Mouse (Mus musculus) heart, embryonic 16.5 days (tissue): ENCODE measurements around the gene Hdc. TPM values are rescaled to one million over a fixed set of nuclear protein-coding genes. Genes with fewer than 3 reads are reported as not detected.
A peak's percentile ranks its signal among the peaks of the same experiment; 100 is the strongest.
"Not testable (repeated sequence)": the region's sequence is repeated elsewhere in the genome, so short reads cannot be mapped to it uniquely, and the experiment has no call there.

Experiments
- ATAC-seq: fragments of 200-750 bp; cut with Nextera tagmentation; replicated peaks from 2 replicates; pipeline ENCODE4 v1.8.0; 2017; ENCODE audit warnings: moderate number of reproducible peaks; ENCODE audit not compliant: insufficient read depth, low FRiP score; ENCODE audit errors: extremely low read depth
- H3K27ac ChIP-seq: fragments of 300-500 bp; sonication (generic); 2 replicates; pipeline ENCODE4 v1.5.1; 2014; ENCODE audit warnings: mild to moderate bottlenecking, low read length, control low read depth, moderate library complexity
- H3K27me3 ChIP-seq: fragments of 300-500 bp; sonication (generic); 2 replicates; pipeline ENCODE4 v1.6.1; 2014; ENCODE audit warnings: low read length, mixed read lengths; ENCODE audit not compliant: control insufficient read depth, insufficient read depth
- H3K36me3 ChIP-seq: fragments of 300-500 bp; sonication (generic); 2 replicates; pipeline ENCODE4 v1.6.1; 2014; ENCODE audit not compliant: control insufficient read depth, insufficient read depth
- H3K4me1 ChIP-seq: fragments of 300-500 bp; sonication (generic); 2 replicates; pipeline ENCODE4 v1.6.1; 2014; ENCODE audit warnings: low read length, mixed read lengths; ENCODE audit not compliant: control insufficient read depth, insufficient read depth
- H3K4me2 ChIP-seq: fragments of 300-500 bp; sonication (generic); 2 replicates; pipeline ENCODE4 v1.6.1; 2014; ENCODE audit warnings: low read depth, mild to moderate bottlenecking, control low read depth, low read length
- H3K4me3 ChIP-seq: fragments of 300-500 bp; sonication (generic); 2 replicates; pipeline ENCODE4 v1.5.1; 2014; ENCODE audit warnings: mild to moderate bottlenecking, control low read depth, low read length
- H3K9ac ChIP-seq: fragments of 300-500 bp; sonication (generic); 2 replicates; pipeline ENCODE4 v1.6.1; 2014; ENCODE audit warnings: low read length, control low read depth
- H3K9me3 ChIP-seq: fragments of 300-500 bp; sonication (generic); replicated peaks from 2 replicates; pipeline ENCODE4 v1.6.1; 2016; ENCODE audit warnings: low read length; ENCODE audit not compliant: control insufficient read depth
- WGBS: fragments of 180-500 bp; shearing (Covaris S2); extraction: QIAGEN DNeasy Blood & Tissue Kit; methylation state at CpG from one replicate; pipeline ENCODE4 v1.1.7; 2014; 5-methylcytosine and 5-hydroxymethylcytosine counted together
- polyA plus RNA-seq: library from polyadenylated mRNA; unstranded; fragments of >200 nt; fragmentation: Nextera tagmentation; extraction: Ambion mirVana; gene quantifications from 2 replicates; pipeline ENCODE4 v1.2.1, GENCODE M21; 2015

Hdc gene
- polyA plus RNA-seq, 1 experiment from 2014 or later = 11.4 TPM

- Histone ChIP-seq H3K4me2 (no peak overlapping the region), H3K9ac (no peak overlapping the region), H3K36me3 (peaks cover 28% of the 10 kb centered on the region), H3K9me3 (peaks cover 3% of the 10 kb centered on the region), H3K27ac (0 out of 2 replicates have a peak overlapping the region, but pooled peaks have one; percentile 35), H3K27me3 (no peaks in the 10 kb centered on the region), H3K4me1 (no peaks in the 10 kb centered on the region), H3K4me3 (no peak overlapping the region)
- ATAC-seq = no peak
- WGBS = 62% methylated on average over 12 of the region's 12 CpGs
These were observed 17.1 kb upstream of the Hdc start for GRCm38 (mm10) chr2:126635939-126636823.

- no peak for ATAC-seq
- H3K36me3 ChIP-seq = peaks cover 13% of the 10 kb centered on the region
- WGBS = 87% methylated on average over 2 of the region's 2 CpGs
These were observed 14.1 kb upstream of the Hdc start for GRCm38 (mm10) chr2:126633165-126633564.

GRCm38 (mm10) chr2:126628455-126628995 is 9.4 kb upstream of the Hdc start:
- Histone ChIP-seq H3K4me3 (no peak overlapping the region), H3K27me3 (no peaks in the 10 kb centered on the region), H3K27ac (no peak overlapping the region), H3K9me3 (no peaks in the 10 kb centered on the region; the same call in 1 of the 2 replicates), H3K36me3 (peaks cover 7% of the 10 kb centered on the region), H3K4me1 (no peaks in the 10 kb centered on the region), H3K9ac (no peak overlapping the region), H3K4me2 (no peak overlapping the region)
- WGBS = 78% methylated on average over 9 of the region's 9 CpGs
- ATAC-seq = no peak

More at GRCm38 (mm10) chr2:126633165-126633564, 14.1 kb upstream of the Hdc start:
- Histone ChIP-seq H3K4me3 (no peak overlapping the region), H3K4me1 (no peaks in the 10 kb centered on the region), H3K27ac (no peak overlapping the region), H3K4me2 (no peak overlapping the region), H3K9me3 (no peaks in the 10 kb centered on the region), H3K27me3 (no peaks in the 10 kb centered on the region), H3K9ac (no peak overlapping the region)

- Histone ChIP-seq H3K4me2 (no peak overlapping the region), H3K9me3 (no peaks in the 10 kb centered on the region; the same call in 1 of the 2 replicates), H3K4me1 (peaks cover 9% of the 10 kb centered on the region), H3K27me3 (no peaks in the 10 kb centered on the region), H3K36me3 (no peaks in the 10 kb centered on the region), H3K27ac (no peak overlapping the region), H3K4me3 (no peak overlapping the region), H3K9ac (no peak overlapping the region)
- no peak for ATAC-seq
These were observed 4.0 kb upstream of the Hdc start for GRCm38 (mm10) chr2:126623138-126623537.

GRCm38 (mm10) chr2:126622455-126622854 is 3.4 kb upstream of the Hdc start:
- Histone ChIP-seq H3K27me3 (no peaks in the 10 kb centered on the region), H3K4me1 (peaks cover 9% of the 10 kb centered on the region), H3K36me3 (no peaks in the 10 kb centered on the region), H3K27ac (no peak overlapping the region), H3K9me3 (no peaks in the 10 kb centered on the region; the same call in 1 of the 2 replicates), H3K4me2 (no peak overlapping the region), H3K9ac (no peak overlapping the region), H3K4me3 (no peak overlapping the region)
- WGBS = 79% methylated on average over 2 of the region's 2 CpGs
- no peak for ATAC-seq

- ATAC-seq = peak; percentile 80
- Histone ChIP-seq H3K27me3 (no peaks in the 10 kb centered on the region), H3K4me2 (peak overlapping the region; percentile 48), H3K4me1 (peaks cover 9% of the 10 kb centered on the region), H3K9ac (peak overlapping the region; percentile 38), H3K4me3 (peak overlapping the region; percentile 8), H3K36me3 (no peaks in the 10 kb centered on the region), H3K9me3 (no peaks in the 10 kb centered on the region), H3K27ac (peak overlapping the region; percentile 45)
- WGBS = 19% methylated on average over 8 of the region's 8 CpGs
These were observed 474 bp downstream of the Hdc start for GRCm38 (mm10) chr2:126618470-126619179.

GRCm38 (mm10) chr2:126615355-126615754 is 3.7 kb downstream of the Hdc start:
- H3K9me3 ChIP-seq = no peaks in the 10 kb centered on the region
- H3K4me3 ChIP-seq = no peak overlapping the region
- no peak overlapping the region for H3K4me2 ChIP-seq
- no peak overlapping the region for H3K27ac ChIP-seq
- 78% methylated on average over 3 of the region's 3 CpGs for WGBS
- H3K9ac ChIP-seq = no peak overlapping the region
- ATAC-seq = no peak
- no peaks in the 10 kb centered on the region for H3K27me3 ChIP-seq
- H3K4me1 ChIP-seq = peaks cover 9% of the 10 kb centered on the region
- no peaks in the 10 kb centered on the region for H3K36me3 ChIP-seq

- not testable (repeated sequence) for H3K4me1 ChIP-seq, H3K9ac ChIP-seq, ATAC-seq, H3K4me2 ChIP-seq, H3K9me3 ChIP-seq, H3K36me3 ChIP-seq, H3K27me3 ChIP-seq, H3K4me3 ChIP-seq, H3K27ac ChIP-seq
- 44% methylated on average over 12 of the region's 12 CpGs for WGBS
These were observed 9.5 kb downstream of the Hdc start for GRCm38 (mm10) chr2:126609600-126609999.
